Mouse (Mus musculus) spleen, adult 2 months (tissue): ENCODE measurements around the gene Naa50.

Experiments
- CTCF ChIP-seq: fragments of 200-500 bp; IDR thresholded peaks from 2 replicates; pipeline ENCODE4 v1.5.1; 2011; ENCODE audit warnings: mild to moderate bottlenecking, inconsistent platforms; ENCODE audit not compliant: insufficient read depth, insufficient read length, insufficient replicate concordance; ENCODE audit errors: extremely low read depth
- POLR2A ChIP-seq: fragments of 200-500 bp; IDR thresholded peaks from 2 replicates; pipeline ENCODE4 v1.6.1; 2011; ENCODE audit warnings: low read depth, low read length, inconsistent platforms

DNA sequence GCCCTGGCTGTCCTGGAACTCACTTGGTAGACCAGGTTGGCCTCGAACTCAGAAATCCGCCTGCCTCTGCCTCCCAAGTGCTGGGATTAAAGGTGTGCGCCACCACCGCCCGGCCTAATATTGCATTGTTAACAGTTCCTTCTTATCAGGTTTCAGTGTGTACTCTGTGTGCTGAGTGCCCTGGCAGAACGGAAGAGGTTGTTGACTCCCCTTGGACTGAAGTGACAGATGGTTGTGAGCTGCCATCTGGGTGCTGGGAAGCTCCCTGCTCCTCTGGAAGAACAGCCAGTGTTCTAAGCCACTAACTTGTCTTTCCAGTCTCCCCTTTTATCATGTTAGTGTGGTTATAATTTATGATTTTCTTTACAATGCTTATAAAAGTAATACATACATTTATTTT, 64.7 kb downstream of the Naa50 start:
- TF ChIP-seq CTCF (no peak), POLR2A (no peak)
